Mouse (Mus musculus) thymus, adult 2 months (tissue): ENCODE results near the gene Abca2.

Experiments
- CTCF ChIP-seq: fragments of 200-500 bp; IDR thresholded peaks from 2 replicates; pipeline ENCODE4 v1.5.1; 2012; ENCODE audit warnings: mild to moderate bottlenecking, control low read depth, low read length, moderate library complexity, borderline replicate concordance; ENCODE audit not compliant: control insufficient read depth, poor library complexity, insufficient read depth; ENCODE audit errors: extremely low read depth
- POLR2A ChIP-seq: fragments of 200-500 bp; IDR thresholded peaks from 2 replicates; pipeline ENCODE4 v1.6.1; 2012; ENCODE audit warnings: mild to moderate bottlenecking, low read length, control low read depth, moderate library complexity; ENCODE audit not compliant: control insufficient read depth, poor library complexity, insufficient read depth; ENCODE audit errors: extremely low read depth

DNA sequence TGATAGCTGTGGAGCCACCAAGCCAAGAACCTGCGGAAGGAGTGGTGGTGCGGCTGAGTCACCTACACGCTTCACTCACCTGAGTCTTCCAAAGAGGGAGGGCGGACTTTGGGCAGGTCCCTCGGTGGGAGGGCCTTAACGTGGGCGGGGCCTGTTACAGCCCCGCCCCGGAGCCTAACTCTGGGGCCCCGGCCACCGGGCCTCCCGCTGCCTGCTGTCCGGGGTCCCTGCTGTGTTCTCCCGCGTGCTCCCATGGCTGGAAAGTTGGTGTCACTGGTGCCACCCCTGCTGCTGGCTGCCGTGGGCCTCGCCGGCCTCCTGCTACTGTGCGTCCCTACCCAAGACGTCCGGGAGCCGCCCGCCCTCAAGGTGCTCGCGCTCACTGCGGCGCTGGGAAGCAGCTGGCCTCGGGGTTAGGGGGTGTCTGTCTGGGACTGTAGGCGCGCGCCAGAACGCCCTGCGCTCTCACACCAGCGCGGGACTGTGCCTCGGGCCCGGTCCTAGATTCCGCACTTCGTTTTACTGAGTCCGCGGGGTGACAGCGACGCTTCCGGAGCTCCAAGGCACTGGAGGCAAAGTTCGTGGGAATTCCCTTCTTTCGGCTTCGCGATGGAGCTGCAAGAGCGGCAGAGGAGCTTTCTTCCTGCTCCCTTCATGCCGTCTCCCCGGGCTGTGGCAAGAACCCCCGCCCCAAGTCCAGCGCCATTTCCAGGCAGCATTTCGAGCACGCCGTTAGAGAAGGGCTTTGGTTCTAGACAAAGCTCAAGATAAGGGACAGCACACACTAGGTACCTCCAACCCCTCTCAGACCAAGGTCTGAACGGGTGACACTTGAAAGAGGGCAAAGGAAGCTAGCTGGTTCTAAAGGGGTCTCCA is 32.5 kb upstream of the Abca2 start, which contains the start of gene Entpd2:
- TF ChIP-seq CTCF (no peak), POLR2A (no peak)
